Mouse (Mus musculus) liver, embryonic 14.5 days (tissue): ENCODE results near the gene Sh3bp4. TPM values are rescaled to one million over a fixed set of nuclear protein-coding genes. Genes with fewer than 3 reads are reported as not detected.

Experiments
- ATAC-seq: fragments of 200-750 bp; cut with Nextera tagmentation; 2 replicates; pipeline ENCODE4 v1.8.0; 2017; ENCODE audit warnings: moderate number of reproducible peaks, mild to moderate bottlenecking, moderate library complexity; ENCODE audit not compliant: insufficient read depth
- DNase-seq, 3 experiments: peaks; one replicate each; pipeline ENCODE4 v3.0.0-alpha.2; 2012 to 2013; ENCODE audit warnings: low read depth in 3 of 3, low spot score in 3 of 3
- H3K27ac ChIP-seq: fragments of 300-500 bp; sonication (generic); 2 replicates; pipeline ENCODE4 v1.5.1; 2014; ENCODE audit warnings: moderate library complexity, mild to moderate bottlenecking, control low read depth, inconsistent platforms
- H3K27me3 ChIP-seq: fragments of 300-500 bp; sonication (generic); 2 replicates; pipeline ENCODE4 v1.6.1; 2014; ENCODE audit warnings: mild to moderate bottlenecking, low read length, moderate library complexity; ENCODE audit not compliant: control insufficient read depth, insufficient read depth
- H3K36me3 ChIP-seq: fragments of 300-500 bp; sonication (generic); replicated peaks from 2 replicates; pipeline ENCODE4 v1.6.1; 2014; ENCODE audit warnings: low read depth; ENCODE audit not compliant: control insufficient read depth, insufficient read depth
- H3K4me1 ChIP-seq, 2 experiments: fragments of 200-500 bp in 1 of 2; fragments of 300-500 bp in 1 of 2; sonication (generic) in 1 of 2; replicated peaks; 2 replicates each; pipeline ENCODE4 v1.6.1; 2012 to 2014; ENCODE audit warnings: antibody characterized with exemption in 1 of 2, inconsistent platforms in 1 of 2, low read length in 1 of 2; ENCODE audit not compliant: control insufficient read depth in 2 of 2, insufficient read depth in 2 of 2
- H3K4me2 ChIP-seq: fragments of 300-500 bp; sonication (generic); 2 replicates; pipeline ENCODE4 v1.6.1; 2014; ENCODE audit warnings: low read depth, mild to moderate bottlenecking, control low read depth, moderate library complexity
- H3K4me3 ChIP-seq, 2 experiments: fragments of 200-500 bp in 1 of 2; fragments of 300-500 bp in 1 of 2; sonication (generic) in 1 of 2; 2 replicates each; pipeline ENCODE4 v1.5.1; 2012 to 2014; ENCODE audit warnings: low read depth in 2 of 2, low read length in 2 of 2, mild to moderate bottlenecking in 2 of 2, control low read depth in 1 of 2, inconsistent platforms in 1 of 2, moderate library complexity in 1 of 2; ENCODE audit not compliant: insufficient read depth in 1 of 2
- H3K9ac ChIP-seq: fragments of 300-500 bp; sonication (generic); replicated peaks from 2 replicates; pipeline ENCODE4 v1.6.1; 2014; ENCODE audit warnings: mild to moderate bottlenecking, control low read depth, moderate library complexity
- H3K9me3 ChIP-seq: fragments of 300-500 bp; sonication (generic); 2 replicates; pipeline ENCODE4 v1.6.1; 2016; ENCODE audit warnings: low read length, mixed read lengths; ENCODE audit not compliant: control insufficient read depth
- CTCF ChIP-seq: IDR thresholded peaks from 2 replicates; pipeline ENCODE4 v1.5.1; 2016; ENCODE audit warnings: antibody characterized with exemption, low read depth, control low read depth
- EP300 ChIP-seq: IDR thresholded peaks from 2 replicates; pipeline ENCODE4 v1.6.1; 2016; ENCODE audit warnings: antibody characterized with exemption, low read depth
- WGBS: fragments of 180-500 bp; shearing (Covaris S2); extraction: QIAGEN DNeasy Blood & Tissue Kit; methylation state at CpG from one replicate; pipeline ENCODE4 v1.1.7; 2014; ENCODE audit not compliant: insufficient replicate concordance; 5-methylcytosine and 5-hydroxymethylcytosine counted together
- polyA plus RNA-seq, 2 experiments: library from polyadenylated mRNA; depleted of rRNA in 1 of 2; stranded (reverse) in 1 of 2; unstranded in 1 of 2; fragments of >200 nt; fragmentation: Nextera tagmentation in 1 of 2; extraction: Ambion mirVana in 1 of 2; gene quantifications; 2 replicates each; pipeline versions ENCODE4 v1.2.1 to v1.2.3; 2012 to 2014

Gene Sh3bp4
- polyA plus RNA-seq, 2 experiments = 0.51 to 0.63 TPM

- TF ChIP-seq EP300 (no peak), CTCF (no peak)
- Histone ChIP-seq H3K4me1 (no peaks in the 10 kb centered on the region), H3K36me3 (no peaks in the 10 kb centered on the region), H3K4me2 (no peak overlapping the region), H3K27ac (no peak overlapping the region), H3K27me3 (no peaks in the 10 kb centered on the region), H3K4me3 (no peak overlapping the region), H3K9ac (no peak overlapping the region), H3K9me3 (no peaks in the 10 kb centered on the region)
- WGBS = 56% methylated on average over 4 of the region's 4 CpGs
- ATAC-seq (no peak), DNase-seq (no peak)
Measured at GRCm38 (mm10) chr1:89133266-89133665, 63.1 kb downstream of the Sh3bp4 start.

GRCm38 (mm10) chr1:89133717-89134116 is 63.5 kb downstream of the Sh3bp4 start:
- Histone ChIP-seq H3K9me3 (no peaks in the 10 kb centered on the region), H3K9ac (no peak overlapping the region), H3K27ac (no peak overlapping the region), H3K27me3 (no peaks in the 10 kb centered on the region), H3K4me1 (no peaks in the 10 kb centered on the region), H3K4me3 (no peak overlapping the region), H3K36me3 (no peaks in the 10 kb centered on the region), H3K4me2 (no peak overlapping the region)
- no peak for DNase-seq
- ATAC-seq = no peak
- no peak for TF ChIP-seq CTCF
- no peak for TF ChIP-seq EP300
- 32% methylated on average over 4 of the region's 4 CpGs for WGBS

- DNase-seq = no peak
- H3K4me2 ChIP-seq = no peak overlapping the region
- WGBS = 58% methylated on average over 13 of the region's 13 CpGs
- H3K27me3 ChIP-seq = no peaks in the 10 kb centered on the region
- TF ChIP-seq CTCF = no peak
- no peak for TF ChIP-seq EP300
- no peaks in the 10 kb centered on the region for H3K9me3 ChIP-seq
- H3K27ac ChIP-seq = no peak overlapping the region
- no peak overlapping the region for H3K4me3 ChIP-seq
- no peaks in the 10 kb centered on the region for H3K36me3 ChIP-seq
- H3K4me1 ChIP-seq = no peaks in the 10 kb centered on the region
- H3K9ac ChIP-seq = no peak overlapping the region
- no peak for ATAC-seq
Measured at GRCm38 (mm10) chr1:89136089-89136811, 66.0 kb downstream of the Sh3bp4 start.

- Histone ChIP-seq H3K27me3 (no peaks in the 10 kb centered on the region), H3K4me2 (no peak overlapping the region), H3K4me1 (no peaks in the 10 kb centered on the region), H3K4me3 (no peak overlapping the region), H3K9me3 (no peaks in the 10 kb centered on the region), H3K36me3 (no peaks in the 10 kb centered on the region), H3K27ac (no peak overlapping the region), H3K9ac (no peak overlapping the region)
- DNase-seq (no peak), ATAC-seq (no peak)
- 70% methylated on average over 13 of the region's 13 CpGs for WGBS
- TF ChIP-seq EP300 (no peak), CTCF (no peak)
Measured at GRCm38 (mm10) chr1:89137086-89137816, 67.0 kb downstream of the Sh3bp4 start.

GRCm38 (mm10) chr1:89138316-89138715 is 68.1 kb downstream of the Sh3bp4 start:
- ATAC-seq = no peak
- Histone ChIP-seq H3K27me3 (no peaks in the 10 kb centered on the region), H3K4me1 (no peaks in the 10 kb centered on the region), H3K9me3 (no peaks in the 10 kb centered on the region), H3K9ac (no peak overlapping the region), H3K27ac (no peak overlapping the region), H3K4me3 (no peak overlapping the region), H3K36me3 (no peaks in the 10 kb centered on the region), H3K4me2 (no peak overlapping the region)
- 43% methylated on average over 5 of the region's 5 CpGs for WGBS
- no peak for DNase-seq
- no peak for TF ChIP-seq EP300
- no peak for TF ChIP-seq CTCF
